Mouse (Mus musculus): ENCODE results near the gene Arhgap25. TPM values are rescaled to one million over a fixed set of nuclear protein-coding genes. Genes with fewer than 3 reads are reported as not detected.

Gene Arhgap25
- polyA plus RNA-seq, 1 experiment = not detected

- H3K27ac ChIP-seq (ENCODE audit: insufficient read depth, low read depth, low read length) = no peak overlapping the region
- peaks cover 4% of the 10 kb centered on the region; the same call in 1 of the 2 replicates for H3K4me1 ChIP-seq (ENCODE audit: control insufficient read depth, insufficient read depth, low read length)
- TF ChIP-seq POLR2A (IDR thresholded peaks at IDR 0.05; ENCODE audit: insufficient read depth, low read depth, low read length) = no peak
- no peak for TF ChIP-seq CTCF (IDR thresholded peaks at IDR 0.05; ENCODE audit: insufficient read depth, low read depth, low read length)
- WGBS = 47% methylated on average over 19 of the region's 19 CpGs
- no peak overlapping the region for H3K4me3 ChIP-seq (ENCODE audit: insufficient read depth, low read depth, low read length)
Observed at GRCm38 (mm10) chr6:87424037-87424816, 108.8 kb downstream of the Arhgap25 start.

- TF ChIP-seq POLR2A (IDR thresholded peaks at IDR 0.05; ENCODE audit: insufficient read depth, low read depth, low read length) = no peak
- TF ChIP-seq CTCF (IDR thresholded peaks at IDR 0.05; ENCODE audit: insufficient read depth, low read depth, low read length) = no peak
- peaks cover 4% of the 10 kb centered on the region; the same call in 1 of the 2 replicates for H3K4me1 ChIP-seq (ENCODE audit: control insufficient read depth, insufficient read depth, low read length)
- no peak overlapping the region for H3K4me3 ChIP-seq (ENCODE audit: insufficient read depth, low read depth, low read length)
- H3K27ac ChIP-seq (ENCODE audit: insufficient read depth, low read depth, low read length) = no peak overlapping the region
- WGBS = 83% methylated on average over 7 of the region's 7 CpGs
Observed at GRCm38 (mm10) chr6:87422304-87422703, 110.8 kb downstream of the Arhgap25 start.

- Histone ChIP-seq H3K4me1 (ENCODE audit: control insufficient read depth, insufficient read depth, low read length) (peaks cover 4% of the 10 kb centered on the region; the same call in 1 of the 2 replicates), H3K4me3 (ENCODE audit: insufficient read depth, low read depth, low read length) (no peak overlapping the region), H3K27ac (ENCODE audit: insufficient read depth, low read depth, low read length) (no peak overlapping the region)
- WGBS = 23% methylated on average over 3 of the region's 3 CpGs
- TF ChIP-seq POLR2A (IDR thresholded peaks at IDR 0.05; ENCODE audit: insufficient read depth, low read depth, low read length) = no peak
- TF ChIP-seq CTCF (IDR thresholded peaks at IDR 0.05; ENCODE audit: insufficient read depth, low read depth, low read length) = no peak
Observed at GRCm38 (mm10) chr6:87412011-87412410, 121.0 kb downstream of the Arhgap25 start.

Other genes with a start within 250 kb of the Arhgap25 start
- not detected in 2 replicates for gene Antxr1, start 197.4 kb downstream of the Arhgap25 start, polyA plus RNA-seq (2012; ENCODE audit: insufficient read depth, insufficient read length, low replicate concordance, missing spikeins)
- gene Gkn1, start 182.3 kb downstream of the Arhgap25 start, polyA plus RNA-seq (2012; ENCODE audit: insufficient read depth, insufficient read length, low replicate concordance, missing spikeins) = not detected in 2 replicates
- gene Gkn2, start 159.9 kb downstream of the Arhgap25 start, polyA plus RNA-seq (2012; ENCODE audit: insufficient read depth, insufficient read length, low replicate concordance, missing spikeins) = not detected in 2 replicates
- not detected in 2 replicates for gene Gkn3, start 144.3 kb downstream of the Arhgap25 start, polyA plus RNA-seq (2012; ENCODE audit: insufficient read depth, insufficient read length, low replicate concordance, missing spikeins)
- not detected in 2 replicates for gene Bmp10, start 104.3 kb downstream of the Arhgap25 start, polyA plus RNA-seq (2012; ENCODE audit: insufficient read depth, insufficient read length, low replicate concordance, missing spikeins)
- gene Prokr1, start 57.5 kb upstream of the Arhgap25 start, polyA plus RNA-seq (2012; ENCODE audit: insufficient read depth, insufficient read length, low replicate concordance, missing spikeins) = not detected in 2 replicates
- not detected in 2 replicates for gene Aplf, start 138.9 kb upstream of the Arhgap25 start, polyA plus RNA-seq (2012; ENCODE audit: insufficient read depth, insufficient read length, low replicate concordance, missing spikeins)
- gene Efcc1, start 197.6 kb upstream of the Arhgap25 start, polyA plus RNA-seq (2012; ENCODE audit: insufficient read depth, insufficient read length, low replicate concordance, missing spikeins) = not detected in 2 replicates
- not detected in 2 replicates for gene Gp9, start 244.8 kb upstream of the Arhgap25 start, polyA plus RNA-seq (2012; ENCODE audit: insufficient read depth, insufficient read length, low replicate concordance, missing spikeins)